Mouse (Mus musculus) left cerebral cortex, postnatal 4 days (tissue): ENCODE measurements around the gene Gm20388. TPM values are rescaled to one million over a fixed set of nuclear protein-coding genes. Genes with fewer than 3 reads are reported as not detected.
A peak's percentile ranks its signal among the peaks of the same experiment; 100 is the strongest.

Experiments used
- DNase-seq: peaks from one replicate; pipeline ENCODE4 v3.0.0-alpha.2; 2022
- intact Hi-C: fragments of 180-260 bp; cut with DNase I; formaldehyde crosslinking; loops from one replicate; pipeline ENCODE4 v1.15.1; 2025
- total RNA-seq, 2 experiments: library from RNA; stranded (reverse); gene quantifications; 2 replicates each; pipeline ENCODE4 v1.2.3; 2021

The Gm20388 gene
- total RNA-seq, 2 experiments from 2014 or later: 6.5 to 12.8 TPM

DNA sequence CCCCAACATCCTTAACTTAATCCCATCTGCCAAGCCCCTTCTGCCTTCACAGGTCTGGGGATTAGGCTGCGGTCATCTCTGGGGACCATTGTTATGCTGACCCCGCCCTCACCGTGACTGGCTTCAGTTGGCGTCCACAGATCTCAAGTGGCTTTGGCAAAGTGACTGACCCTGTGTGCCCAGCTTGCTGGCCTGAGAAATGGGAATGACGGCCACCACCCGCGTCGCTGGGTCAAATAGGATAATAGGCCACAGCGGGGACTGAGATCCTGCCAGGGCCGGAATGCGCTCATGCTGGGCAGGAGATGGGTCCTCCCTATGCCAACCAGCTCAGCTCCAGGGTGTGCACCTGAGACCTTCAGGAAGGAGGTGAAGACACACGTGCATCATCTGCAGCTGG is 128.1 kb downstream of the Gm20388 start:
- intact Hi-C loops: no loop called here
- DNase-seq: no peak

DNA sequence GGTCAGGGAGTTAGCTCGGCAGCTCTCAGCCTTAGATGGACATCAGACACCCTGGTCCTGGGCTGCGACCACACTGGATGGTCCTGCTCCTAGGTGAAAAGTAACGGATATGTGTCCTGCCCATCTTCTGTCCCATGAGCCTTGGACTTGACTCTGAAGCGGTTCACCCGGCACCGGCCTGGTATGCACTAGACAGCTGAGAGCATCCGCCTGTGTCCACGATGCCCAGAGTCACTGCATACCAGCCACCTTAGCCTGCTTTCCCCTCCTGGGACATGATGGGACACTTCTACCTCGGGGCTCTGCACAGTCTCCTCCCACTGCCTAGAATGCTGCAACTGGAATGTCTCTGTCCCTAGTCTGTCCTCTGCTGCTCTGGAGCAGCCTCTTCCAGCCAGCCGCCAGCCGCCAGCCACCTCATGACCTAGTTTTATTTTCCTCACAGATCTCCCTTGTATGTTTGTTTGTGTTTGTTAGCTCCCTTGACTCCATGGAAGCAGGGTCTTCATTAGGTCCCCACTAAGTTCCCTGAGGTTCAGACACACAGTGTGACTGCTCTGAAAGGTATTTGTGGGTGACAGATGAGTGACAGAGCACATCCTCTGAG is 128.8 kb downstream of the Gm20388 start:
- DNase-seq: no peak
- intact Hi-C loops: no loop called here

DNA sequence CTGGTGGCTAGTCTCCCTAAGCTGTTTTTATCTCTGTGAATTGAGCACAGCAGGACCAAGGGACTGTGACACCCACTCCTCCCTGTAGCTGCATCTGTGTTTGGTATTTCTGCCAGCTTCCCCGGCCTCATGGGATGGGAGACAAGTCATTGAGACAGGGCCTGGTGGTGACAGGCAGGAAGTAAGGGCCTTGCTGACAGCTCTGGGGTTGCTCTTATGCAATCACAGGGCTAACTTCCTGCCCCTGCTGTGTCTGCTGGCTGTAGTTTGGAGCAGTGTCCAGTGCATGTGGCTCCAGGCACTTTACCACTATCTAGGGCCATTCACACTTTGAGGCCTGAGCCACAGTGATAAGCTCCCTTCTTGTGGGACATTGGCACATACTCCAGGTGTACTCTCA is 130.2 kb downstream of the Gm20388 start:
- intact Hi-C loops: no loop called here
- no peak for DNase-seq

DNA sequence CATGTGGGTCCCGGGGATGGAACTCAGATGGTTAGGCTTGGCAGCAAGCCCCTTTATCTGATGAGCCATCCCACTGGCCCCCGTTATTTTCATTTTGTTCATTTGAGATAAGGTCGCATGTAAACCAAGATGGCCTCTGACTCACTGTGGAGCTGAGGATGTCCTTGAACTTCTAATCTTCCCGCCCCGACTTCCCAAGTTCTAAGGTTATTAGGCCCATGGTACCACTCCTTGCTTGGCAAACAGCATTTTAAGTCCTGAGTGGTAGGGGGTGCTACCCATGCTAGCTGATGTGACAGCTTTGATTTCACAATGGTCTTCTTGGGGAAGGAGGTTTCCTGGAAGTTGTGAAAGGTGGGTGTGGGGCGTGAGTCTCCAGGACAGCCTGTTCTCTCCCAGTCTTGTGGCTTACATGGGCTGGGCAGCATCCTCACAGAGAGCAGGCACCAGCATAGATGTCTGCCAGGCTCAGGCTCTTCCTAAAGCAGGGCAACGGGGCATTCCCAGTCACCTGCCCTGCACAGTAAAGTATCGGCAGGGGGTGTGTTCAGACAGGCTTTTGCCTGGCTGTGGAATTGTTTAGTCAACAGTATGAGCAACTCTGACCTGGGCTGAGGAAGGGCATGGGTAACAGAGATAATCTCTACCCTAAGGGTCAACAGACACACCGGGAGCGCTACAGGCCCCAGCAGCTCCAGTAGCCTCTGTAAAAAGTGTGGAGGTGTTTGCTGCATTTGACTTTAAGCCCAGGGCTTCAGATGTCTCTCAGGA is 132.1 kb downstream of the Gm20388 start:
- intact Hi-C loops: no loop called here
- DNase-seq: no peak

DNA sequence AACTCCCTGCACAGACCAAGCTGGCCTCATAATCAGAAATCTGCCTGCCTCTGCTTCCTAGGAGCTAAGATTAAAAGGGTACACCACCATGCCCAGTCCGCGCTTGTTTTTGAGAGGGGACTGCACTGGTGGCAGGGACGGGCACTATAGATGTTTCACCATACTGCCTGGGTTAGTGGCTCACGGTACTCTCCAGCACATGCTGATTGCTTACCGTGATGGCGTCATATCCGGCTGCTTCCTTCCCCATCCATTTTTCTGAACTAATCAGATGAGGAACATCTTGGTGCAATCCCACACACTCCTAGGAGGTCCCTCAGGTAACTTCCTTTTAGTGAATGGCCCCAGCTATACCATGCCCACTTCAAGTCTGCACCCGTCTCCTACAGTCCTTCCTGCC is 134.3 kb downstream of the Gm20388 start:
- intact Hi-C loops: no loop called here
- DNase-seq: no peak

DNA sequence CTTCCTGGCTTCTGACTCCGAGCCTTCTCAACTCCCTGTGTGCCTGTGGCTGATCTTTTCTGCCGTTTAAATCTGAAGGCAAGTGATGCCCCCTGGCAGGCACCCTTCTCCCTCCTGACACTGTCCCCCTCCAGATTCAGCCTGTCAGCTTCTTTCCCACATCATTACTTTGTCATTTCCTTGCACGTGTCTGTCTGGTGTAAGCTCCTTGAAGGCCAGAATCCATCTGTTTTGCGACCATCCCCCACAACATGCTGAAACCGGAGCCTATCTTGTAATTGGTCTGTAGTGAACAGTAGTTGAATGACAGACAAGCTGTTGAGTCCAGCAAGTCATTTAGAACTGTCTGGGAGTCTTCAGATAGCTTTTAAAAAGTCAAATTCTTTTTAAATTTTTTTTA is 134.8 kb downstream of the Gm20388 start:
- DNase-seq: no peak
- intact Hi-C loops: no loop called here

DNA sequence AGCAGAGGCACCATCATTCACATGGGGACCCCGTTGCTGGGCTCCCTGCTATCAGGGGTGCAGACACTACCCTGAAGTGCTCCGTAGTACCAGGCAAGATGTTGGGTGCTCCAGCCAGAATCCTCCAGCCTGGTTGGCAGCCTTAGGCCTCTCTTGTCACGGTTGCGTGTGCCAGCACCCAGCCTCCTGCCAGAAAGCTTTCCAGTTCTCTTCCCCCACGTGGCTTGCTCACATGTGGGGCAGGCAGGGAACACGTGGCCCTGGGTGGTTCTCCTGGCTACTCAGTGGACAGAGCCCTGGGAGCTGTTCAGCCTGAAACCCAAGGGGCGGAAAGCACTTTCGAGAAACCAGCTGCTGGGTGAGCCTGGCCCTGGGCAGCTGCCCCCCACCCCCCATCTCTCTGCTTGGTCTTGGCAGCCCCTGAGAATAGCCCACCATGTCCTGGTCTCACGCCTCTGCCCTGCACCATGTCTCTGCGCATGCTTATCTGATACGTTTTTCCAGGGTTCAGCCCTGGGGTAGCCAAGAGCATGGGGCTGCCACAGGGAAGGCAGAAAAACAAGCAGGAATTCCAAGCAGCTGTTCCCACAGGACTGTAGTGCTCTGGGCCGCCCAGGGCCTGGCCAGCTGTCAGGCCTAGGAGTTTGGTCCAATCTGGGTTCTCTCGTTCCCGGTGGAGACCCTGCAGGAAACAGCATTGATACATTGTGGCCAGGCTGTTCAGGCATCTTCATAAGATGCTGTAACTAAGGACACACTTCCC is 135.8 kb downstream of the Gm20388 start:
- peak; percentile 93 for DNase-seq
- intact Hi-C loops: no loop called here

DNA sequence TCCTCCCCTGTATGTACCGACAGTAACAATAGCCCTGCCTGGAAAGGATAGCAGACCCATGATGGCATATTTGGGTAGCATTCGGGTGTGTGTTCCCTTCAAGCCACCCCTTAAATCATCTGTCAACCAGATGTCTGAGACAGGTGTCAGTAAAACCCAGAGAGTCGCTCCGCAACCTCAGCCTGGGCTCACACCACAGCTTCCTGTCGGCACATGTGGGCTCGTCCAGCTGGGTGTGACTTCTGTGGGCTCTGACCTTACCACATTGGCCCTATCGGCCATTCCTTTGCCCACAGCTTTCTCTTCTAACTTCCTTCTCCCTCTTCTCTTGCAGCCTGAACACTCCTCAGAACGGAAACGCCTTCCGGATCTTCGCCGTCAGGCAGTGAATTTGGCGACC is 139.3 kb downstream of the Gm20388 start:
- intact Hi-C loops: no loop called here

DNA sequence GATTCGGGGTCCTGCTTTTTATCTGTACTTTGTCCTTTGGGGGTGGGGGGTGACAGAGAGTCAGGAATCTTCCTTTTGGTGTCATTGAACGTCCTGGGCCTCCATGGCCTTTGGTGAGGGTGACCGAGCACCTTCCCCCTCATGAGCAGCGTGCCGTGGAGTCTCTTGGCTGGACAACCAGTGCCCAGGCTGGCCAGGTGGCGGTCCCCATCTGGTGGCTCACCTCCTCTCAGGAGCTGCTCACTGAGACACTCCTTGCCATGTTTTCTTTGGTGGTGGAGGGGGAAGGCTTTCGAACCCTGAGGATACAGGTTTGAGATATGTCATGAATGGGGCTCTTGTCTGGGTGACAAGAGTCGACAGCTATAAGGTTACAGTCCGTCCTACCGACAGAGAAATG is 139.7 kb downstream of the Gm20388 start:
- intact Hi-C loops: no loop called here
- DNase-seq: no peak

More for the DNA sequence above, 139.3 kb downstream of the Gm20388 start:
- no peak for DNase-seq

DNA sequence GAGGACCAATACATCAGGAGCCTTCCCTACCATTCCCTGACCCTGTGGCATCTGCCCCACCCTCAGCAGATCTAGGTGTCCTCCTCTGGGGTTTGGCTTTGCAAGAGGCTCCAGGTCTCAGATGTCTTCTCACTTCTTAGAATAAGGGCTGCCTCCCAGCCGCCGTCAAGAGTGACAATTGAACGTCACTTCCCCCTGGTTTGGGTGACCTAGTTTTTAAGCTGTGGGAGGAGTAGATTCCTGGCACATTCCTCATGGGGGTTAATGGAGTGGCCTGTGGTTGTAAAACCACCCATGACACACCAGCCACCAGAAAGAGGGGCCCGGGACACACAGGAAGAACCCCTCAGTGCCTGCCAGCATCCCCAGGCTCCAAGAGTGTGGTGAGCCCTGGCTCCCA is 140.4 kb downstream of the Gm20388 start:
- no peak for DNase-seq
- intact Hi-C loops: no loop called here

DNA sequence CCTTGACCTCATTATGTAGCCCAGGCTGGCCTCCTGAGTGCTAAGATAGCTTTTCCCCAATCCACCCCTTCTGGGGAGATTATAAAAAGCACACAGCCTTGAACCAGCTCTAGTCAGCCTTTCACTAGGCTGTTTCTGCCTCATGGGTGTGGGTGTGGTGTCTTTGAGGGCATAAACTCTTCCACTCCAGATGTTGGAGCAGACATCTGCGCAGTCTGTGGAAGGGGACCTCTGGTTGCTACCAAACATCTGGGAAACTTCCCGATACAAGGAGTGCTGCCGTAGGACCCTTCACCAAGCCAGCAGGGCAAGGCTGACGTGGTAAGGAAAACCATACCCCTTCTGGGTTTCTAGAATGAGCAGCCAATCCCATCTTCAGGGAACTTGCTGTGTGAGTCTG is 141.3 kb downstream of the Gm20388 start:
- intact Hi-C loops: no loop called here

DNA sequence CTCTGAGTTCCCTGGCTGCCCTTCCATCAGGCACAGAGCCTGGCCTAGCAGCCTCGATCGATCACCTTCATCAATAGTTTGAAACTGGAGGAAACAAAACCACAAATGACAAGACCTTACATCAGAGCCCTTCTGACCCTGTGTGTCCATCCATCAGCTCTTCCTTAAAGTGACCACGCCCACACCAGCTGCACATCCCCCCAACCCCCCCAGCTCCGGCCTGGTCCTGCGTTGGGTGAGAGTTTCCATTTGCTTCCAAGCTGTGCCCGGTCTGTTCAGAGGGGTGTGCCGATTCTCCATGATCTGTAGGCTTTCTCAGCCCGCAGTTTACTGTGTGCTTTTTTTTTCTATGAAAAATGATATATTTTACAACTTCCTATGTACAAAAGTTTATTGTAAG is 141.7 kb downstream of the Gm20388 start:
- no peak for DNase-seq
- intact Hi-C loops: no loop called here

More for the DNA sequence above, 141.3 kb downstream of the Gm20388 start:
- DNase-seq: no peak

DNA sequence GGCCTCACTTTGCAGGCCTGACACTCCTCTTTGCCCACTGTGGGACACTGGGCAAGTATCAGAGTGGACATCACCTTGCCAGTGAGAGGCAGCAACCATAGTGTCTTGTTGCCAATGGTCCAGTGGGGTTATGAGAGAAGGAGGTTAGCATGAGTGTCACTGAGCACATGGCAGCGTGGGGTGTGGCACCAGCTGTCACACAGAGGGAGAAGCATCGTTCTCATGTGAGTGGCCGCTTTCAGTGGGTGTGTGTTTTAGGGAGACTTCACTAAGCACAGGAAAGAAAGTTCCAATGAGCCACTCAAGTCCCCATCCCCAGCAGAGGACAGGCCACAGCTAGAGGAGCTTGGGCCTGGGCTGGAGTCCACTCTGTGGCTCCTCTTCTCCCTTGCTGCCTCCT is 144.2 kb downstream of the Gm20388 start:
- no peak for DNase-seq
- intact Hi-C loops: no loop called here

DNA sequence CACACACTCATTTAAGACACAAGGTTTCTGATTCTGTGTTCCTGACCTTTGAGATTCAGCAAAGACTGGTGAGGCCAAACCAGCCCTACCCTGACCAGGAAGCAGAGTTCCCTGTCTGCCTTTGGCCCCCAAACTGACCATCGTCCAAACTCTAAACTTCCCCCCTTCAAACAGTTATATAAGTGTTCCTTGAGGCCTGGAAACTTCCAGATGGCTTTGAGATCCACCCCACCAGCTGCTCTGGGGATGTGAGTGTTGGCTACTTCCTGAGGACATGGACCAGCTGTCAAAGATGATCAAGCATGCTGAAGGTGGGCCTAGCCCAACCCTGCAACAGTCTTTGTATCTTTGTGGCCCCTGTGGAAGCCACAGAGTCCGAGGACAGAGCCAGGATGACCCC is 146.4 kb downstream of the Gm20388 start:
- DNase-seq: no peak
- intact Hi-C loops: no loop called here

DNA sequence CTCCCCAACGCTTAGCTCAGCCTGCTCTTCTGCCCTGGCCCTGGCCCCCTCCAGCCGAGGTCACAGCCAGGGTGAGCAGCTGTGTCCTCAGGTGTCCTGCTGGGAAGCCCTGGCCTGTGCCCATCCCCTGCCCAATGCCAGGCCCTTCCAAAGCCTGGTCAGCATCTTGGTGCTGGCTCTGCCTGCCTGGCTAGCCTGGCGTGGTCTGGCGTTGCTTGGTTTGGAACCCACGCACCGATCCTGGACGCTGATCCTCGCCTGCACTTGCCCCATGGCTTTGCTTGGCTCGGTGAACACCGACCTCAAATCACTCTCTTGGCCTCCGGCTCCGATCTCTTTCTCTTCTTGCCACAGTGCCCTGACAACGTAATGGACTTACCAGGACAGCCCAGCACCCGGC is 152.1 kb downstream of the Gm20388 start:
- no peak for DNase-seq
- intact Hi-C loops: no loop called here

DNA sequence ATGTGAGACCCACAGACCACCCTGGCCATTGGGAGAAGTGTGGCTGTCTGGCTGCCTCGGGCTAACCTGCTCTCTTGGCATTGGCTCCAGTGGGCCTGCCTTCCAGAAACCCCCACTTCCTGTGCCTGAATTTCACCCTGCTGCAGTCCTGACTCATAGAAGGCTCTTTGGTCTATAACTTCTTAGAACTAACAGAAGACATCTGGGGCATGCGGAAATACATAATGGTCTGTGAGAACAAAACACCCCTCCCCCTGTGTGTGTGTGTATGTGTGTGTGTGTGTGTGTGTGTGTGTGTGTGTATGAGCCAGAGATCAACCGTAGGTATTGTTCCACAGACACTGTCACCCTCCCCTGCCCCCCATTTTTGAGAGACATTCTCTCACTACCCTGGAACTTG is 152.7 kb downstream of the Gm20388 start:
- no peak for DNase-seq
- intact Hi-C loops: no loop called here

DNA sequence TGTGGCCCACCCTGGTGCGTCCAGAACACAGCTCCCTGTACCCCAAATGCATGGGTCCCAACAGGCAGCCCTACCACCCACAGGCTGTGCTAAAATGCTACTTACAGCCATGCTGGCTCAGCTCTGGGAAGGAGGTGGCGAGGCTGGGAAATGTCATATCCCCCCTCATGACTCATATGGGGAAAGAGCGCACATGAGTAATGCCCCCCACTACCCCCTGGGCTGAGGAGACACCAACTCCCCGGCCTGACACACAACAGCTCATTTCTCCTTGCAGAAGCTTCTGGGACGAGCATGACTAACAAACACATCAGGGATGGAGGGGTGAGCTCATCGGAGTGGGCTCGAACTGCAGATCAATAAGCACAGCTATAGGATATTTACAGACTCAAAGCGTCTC is 155.0 kb downstream of the Gm20388 start:
- DNase-seq: no peak
- intact Hi-C loops: no loop called here

DNA sequence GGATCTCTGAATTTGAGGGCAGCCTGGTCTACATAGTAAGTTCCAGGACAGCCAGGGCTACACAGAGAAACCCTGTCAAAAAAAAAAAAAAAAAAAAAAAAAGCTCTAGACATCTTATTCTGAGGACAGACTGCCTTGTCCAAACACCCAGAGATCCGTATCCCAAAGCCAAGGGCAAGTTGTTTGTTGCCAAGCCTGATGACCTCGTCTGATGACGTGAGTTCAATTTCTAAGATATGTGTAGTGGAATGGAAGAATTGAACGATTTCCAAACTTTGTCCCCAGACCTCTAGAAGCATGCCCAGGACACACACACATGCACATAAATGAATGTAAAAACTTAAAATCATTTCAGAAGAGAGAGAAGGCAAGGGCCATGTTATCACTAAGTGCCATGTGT is 155.6 kb downstream of the Gm20388 start:
- intact Hi-C loops: no loop called here
- DNase-seq: no peak

DNA sequence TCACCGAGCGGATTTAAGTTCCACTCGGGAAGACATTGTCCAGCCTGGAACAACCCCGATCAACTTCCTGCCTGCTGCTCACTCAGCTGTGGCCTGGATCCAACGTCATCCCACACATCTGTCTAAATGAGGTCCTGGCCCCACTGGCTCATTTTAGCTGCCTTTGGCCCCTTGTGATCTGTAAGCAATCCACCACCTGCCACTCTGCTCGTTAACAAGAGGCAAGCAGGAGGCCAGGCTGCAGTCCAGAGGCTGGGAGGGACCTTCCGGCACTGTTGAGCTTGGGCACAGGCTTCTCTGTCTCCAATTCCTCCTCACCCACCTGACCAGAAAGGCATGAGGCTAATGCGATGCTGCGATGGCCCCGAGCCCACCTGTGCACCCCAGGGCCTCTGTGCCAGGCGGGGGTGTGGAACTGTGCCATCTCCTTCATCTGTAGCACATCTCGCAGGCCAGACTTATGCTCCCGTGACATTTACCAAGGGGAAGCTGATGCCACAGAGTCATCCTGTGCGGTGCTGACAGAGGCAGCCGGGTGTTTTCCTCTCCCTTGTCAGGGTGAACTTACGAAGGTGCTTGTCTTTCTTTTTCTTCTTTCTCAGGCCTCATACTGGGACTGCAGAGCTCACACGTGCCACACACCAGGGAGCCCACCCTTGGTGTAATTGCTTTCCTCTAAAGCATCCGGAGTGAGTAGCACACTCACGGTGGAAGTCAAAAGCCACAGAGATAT is 157.5 kb downstream of the Gm20388 start:
- DNase-seq: peak; percentile 51
- intact Hi-C loops: no loop called here

DNA sequence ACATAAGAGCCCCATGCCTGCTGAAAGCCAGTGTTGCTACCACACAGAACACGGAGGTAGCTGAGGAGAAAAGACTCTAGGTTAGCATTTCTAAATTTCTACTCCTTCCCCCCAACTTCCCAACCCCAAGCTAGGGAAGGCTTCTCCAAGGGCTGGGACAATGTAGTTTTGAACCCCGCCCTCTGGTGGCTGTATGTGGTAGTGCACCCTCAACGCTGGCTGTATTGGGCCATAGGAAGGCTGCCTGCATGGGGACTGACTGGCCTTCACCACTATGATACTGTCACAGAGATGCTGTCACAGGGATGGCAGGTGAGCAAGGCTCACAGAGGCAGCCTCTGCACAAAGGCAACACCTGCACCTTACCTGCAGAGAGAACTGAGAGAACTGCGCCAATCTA is 161.0 kb downstream of the Gm20388 start:
- DNase-seq: peak; percentile 87
- intact Hi-C loops: no loop called here

DNA sequence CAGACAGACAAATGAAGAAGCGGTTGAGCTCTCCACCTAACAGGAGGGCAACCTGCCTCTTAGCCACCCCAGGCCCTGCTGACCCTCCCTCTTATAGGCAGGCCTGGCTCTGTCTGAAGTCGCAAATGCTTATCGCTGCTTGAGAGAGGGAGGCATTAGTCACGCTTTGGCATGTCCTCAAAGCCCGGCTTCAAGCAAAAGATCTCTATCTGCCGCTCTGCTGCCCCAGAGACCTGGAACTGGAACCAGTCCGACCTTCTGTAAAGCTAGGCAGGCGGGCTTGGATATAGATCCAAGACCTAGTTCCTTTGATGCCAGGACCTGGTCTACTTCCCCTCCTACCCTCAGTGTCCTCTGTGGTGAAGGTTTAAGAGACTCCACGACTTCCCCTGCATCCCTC is 161.6 kb downstream of the Gm20388 start:
- intact Hi-C loops: no loop called here

More for the DNA sequence above, 161.6 kb downstream of the Gm20388 start:
- peak; percentile 71 for DNase-seq
